Mouse (Mus musculus) embryonic fibroblast, embryonic 13.5 days (primary cell): ENCODE results near the gene Lamtor3.

Experiments
- CTCF ChIP-seq: IDR thresholded peaks from 2 replicates; pipeline ENCODE4 v1.5.1; 2011; ENCODE audit warnings: mild to moderate bottlenecking, control low read depth, low read length, moderate library complexity, borderline replicate concordance; ENCODE audit not compliant: insufficient read depth
- POLR2A ChIP-seq: IDR thresholded peaks from 2 replicates; pipeline ENCODE4 v1.6.1; 2011; ENCODE audit warnings: low read depth, mild to moderate bottlenecking, control low read depth, low read length, moderate library complexity

- no peak for TF ChIP-seq CTCF
- no peak for TF ChIP-seq POLR2A
Measured at GRCm38 (mm10) chr3:137896386-137896785, 21.9 kb upstream of the Lamtor3 start.
